Mouse (Mus musculus) E14TG2a.4 (cell line): ENCODE data around the gene Rps25.
"Not testable (repeated sequence)": the region's sequence is repeated elsewhere in the genome, so short reads cannot be mapped to it uniquely, and the experiment has no call there.

ENCODE experiments used
- H3K27me3 ChIP-seq: 2 replicates; pipeline ENCODE4 v1.6.1; 2014; ENCODE audit warnings: low read length, control low read depth; ENCODE audit not compliant: insufficient read depth
- H3K36me3 ChIP-seq: 2 replicates; pipeline ENCODE4 v1.6.1; 2014; ENCODE audit warnings: low read length, control low read depth; ENCODE audit not compliant: insufficient read depth
- H3K4me1 ChIP-seq: replicated peaks from 2 replicates; pipeline ENCODE4 v1.6.1; 2014; ENCODE audit warnings: low read depth, low read length, control low read depth
- H3K4me3 ChIP-seq: replicated peaks from 2 replicates; pipeline ENCODE4 v1.5.1; 2014; ENCODE audit warnings: mild to moderate bottlenecking, low read length
- H3K9me3 ChIP-seq: 2 replicates; pipeline ENCODE4 v1.6.1; 2014; ENCODE audit warnings: low read length, control low read depth
- CTCF ChIP-seq: conservative IDR thresholded peaks from 2 replicates; pipeline ENCODE4 v1.5.1; 2014; ENCODE audit warnings: low read length
- NANOG ChIP-seq: IDR thresholded peaks from 2 replicates; pipeline ENCODE4 v1.6.1; 2014; ENCODE audit warnings: borderline replicate concordance, low read length, mixed read lengths
- POU5F1 ChIP-seq: IDR thresholded peaks from 2 replicates; pipeline ENCODE4 v1.6.1; 2014; ENCODE audit warnings: low read length, borderline replicate concordance

Gene Rps25

DNA sequence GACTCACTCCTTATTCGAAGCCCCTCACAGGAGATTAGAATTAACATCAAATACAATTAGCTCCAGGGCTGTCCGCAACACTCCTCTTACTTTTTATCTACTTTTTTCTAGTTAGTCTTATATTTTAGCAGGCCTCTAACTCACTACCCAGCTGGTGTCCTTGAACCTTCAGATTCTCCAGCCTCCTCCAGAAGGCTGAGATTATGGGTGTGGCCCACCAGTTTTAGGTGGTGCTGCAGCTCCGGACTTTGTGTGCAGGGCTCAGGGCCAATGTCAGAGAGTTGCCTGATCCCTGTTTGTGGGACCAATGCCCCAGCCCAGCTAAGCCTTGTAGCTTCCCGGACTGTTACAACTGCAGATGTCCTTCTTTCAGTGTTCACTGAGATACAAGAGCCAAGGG, 16.6 kb downstream of the Rps25 start:
- peaks cover 12% of the 10 kb centered on the region for H3K36me3 ChIP-seq
- H3K9me3 ChIP-seq = no peaks in the 10 kb centered on the region
- TF ChIP-seq NANOG (no peak), POU5F1 (no peak), CTCF (no peak)
- peak overlapping the region; percentile 55 for H3K4me3 ChIP-seq
- peaks cover 58% of the 10 kb centered on the region for H3K4me1 ChIP-seq
- no peaks in the 10 kb centered on the region for H3K27me3 ChIP-seq

DNA sequence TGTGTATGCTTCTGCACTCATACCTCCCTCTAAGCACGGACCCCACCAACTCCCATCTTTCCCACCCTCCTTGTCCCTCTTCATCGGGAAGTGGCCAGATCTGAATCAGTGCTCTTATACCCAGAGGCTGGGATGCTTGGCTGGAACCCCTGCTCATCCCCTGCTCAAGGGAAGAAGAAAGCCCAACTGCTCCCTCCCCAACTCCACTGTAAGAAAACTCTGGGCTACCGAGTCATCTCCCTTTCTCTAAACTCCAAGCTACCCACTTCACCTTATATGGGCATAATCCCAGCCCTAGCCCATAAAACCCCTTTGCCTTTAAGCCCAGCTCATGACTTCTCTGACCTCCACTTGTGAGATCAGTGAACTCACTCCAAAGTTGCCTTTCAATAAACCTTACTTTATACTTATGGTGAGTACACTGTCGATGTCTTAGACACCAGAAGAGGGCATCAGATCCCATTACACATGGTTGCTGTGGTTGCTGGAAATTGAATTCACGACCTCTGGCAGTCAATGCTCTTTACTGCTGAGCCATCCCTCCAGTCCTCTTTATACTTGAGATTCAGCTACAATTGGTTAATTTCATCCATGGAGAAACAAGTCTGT, 25.7 kb downstream of the Rps25 start:
- TF ChIP-seq NANOG (no peak), CTCF (no peak), POU5F1 (no peak)
- Histone ChIP-seq H3K36me3 (peaks cover 6% of the 10 kb centered on the region), H3K4me1 (peaks cover 28% of the 10 kb centered on the region), H3K9me3 (no peaks in the 10 kb centered on the region), H3K4me3 (no peak overlapping the region), H3K27me3 (peaks cover 16% of the 10 kb centered on the region)

DNA sequence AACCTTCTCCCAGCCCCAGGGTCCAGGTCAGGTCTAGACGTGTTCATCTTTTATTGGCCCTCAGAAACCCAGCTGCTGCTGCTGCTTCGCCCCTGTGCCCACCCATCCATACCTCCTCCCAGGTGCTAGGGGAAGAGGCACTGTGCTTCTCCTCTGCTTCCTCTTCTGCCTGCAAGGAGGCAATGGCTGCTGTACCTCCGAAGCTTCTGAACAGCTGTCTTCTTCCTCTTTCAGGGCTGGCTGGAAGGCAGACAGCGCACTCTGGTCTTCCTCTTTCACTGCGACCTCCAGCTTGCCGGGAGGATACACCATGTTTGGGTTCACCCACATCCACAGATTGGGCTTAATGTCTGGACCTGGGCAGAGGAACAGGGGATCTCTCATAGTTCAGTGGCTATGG, 28.8 kb downstream of the Rps25 start:
- no peaks in the 10 kb centered on the region for H3K9me3 ChIP-seq
- peaks cover 31% of the 10 kb centered on the region for H3K27me3 ChIP-seq
- peak overlapping the region; percentile 32; the same call in 1 of the 2 replicates for H3K4me3 ChIP-seq
- no peak for TF ChIP-seq CTCF
- H3K36me3 ChIP-seq = peaks cover 2% of the 10 kb centered on the region; the same call in 1 of the 2 replicates
- H3K4me1 ChIP-seq = peaks cover 33% of the 10 kb centered on the region

DNA sequence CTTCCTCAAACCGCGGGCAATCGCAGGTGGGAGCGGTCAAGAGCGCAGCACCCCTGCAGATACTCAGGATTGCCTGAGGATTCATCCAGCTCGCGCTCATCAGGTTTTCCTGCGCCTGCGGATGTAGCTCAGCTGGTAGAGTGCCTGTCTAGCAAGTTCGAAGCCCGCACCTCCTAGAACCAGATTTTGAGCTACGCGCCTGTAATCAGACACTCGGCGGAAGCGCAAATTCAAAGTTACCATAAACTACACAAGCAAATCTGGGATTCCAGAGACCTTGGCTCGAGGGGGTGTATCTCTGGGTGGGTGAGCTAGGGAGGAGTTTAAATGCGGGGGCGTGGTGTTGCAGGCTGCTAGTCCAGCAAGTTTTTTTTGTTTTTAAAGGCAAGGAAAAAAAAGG, 34.0 kb downstream of the Rps25 start, which contains the start of gene Foxr1:
TSS of gene Foxr1 (minus strand) at position 176 of the 400 bp plus-strand sequence.
- peaks cover 18% of the 10 kb centered on the region for H3K27me3 ChIP-seq
- TF ChIP-seq CTCF (no peak), NANOG (no peak), POU5F1 (no peak)
- H3K4me1 ChIP-seq = peaks cover 28% of the 10 kb centered on the region
- no peaks in the 10 kb centered on the region for H3K36me3 ChIP-seq
- peak within 1 kb of the TSS; percentile 68 for H3K4me3 ChIP-seq
- H3K9me3 ChIP-seq = no peaks in the 10 kb centered on the region

DNA sequence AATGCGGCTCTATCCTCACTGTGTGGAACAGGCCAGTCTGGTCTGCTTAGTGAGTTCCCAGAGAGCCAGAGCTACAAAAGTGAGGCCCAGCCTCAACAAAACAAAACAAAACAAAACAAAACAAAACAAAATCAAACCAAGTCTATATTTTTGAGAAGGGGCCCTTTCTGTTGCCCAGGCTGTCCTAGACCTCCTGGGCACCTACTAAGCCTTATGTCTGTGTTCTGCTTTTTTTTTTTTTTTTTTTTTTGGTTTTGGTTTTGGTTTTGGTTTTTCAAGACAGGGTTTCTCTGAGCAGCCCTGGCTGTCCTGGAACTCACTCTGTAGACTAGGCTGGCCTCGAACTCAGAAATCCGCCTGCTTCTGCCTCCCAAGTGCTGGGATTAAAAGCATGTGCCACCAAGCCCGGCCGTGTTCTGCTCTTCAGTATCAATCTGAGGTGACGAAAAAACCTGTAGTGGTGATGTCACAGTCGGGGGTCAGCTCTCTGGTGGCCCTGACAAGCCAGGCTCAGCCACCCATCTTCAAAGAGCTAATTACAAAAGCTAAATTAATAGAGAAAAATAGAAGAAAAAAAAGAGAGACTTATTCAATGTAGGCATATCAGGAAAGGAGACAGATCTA, 37.6 kb downstream of the Rps25 start:
- H3K9me3 ChIP-seq, H3K36me3 ChIP-seq, H3K4me3 ChIP-seq: not testable (repeated sequence)
- H3K4me1 ChIP-seq = peaks cover 35% of the 10 kb centered on the region
- H3K27me3 ChIP-seq = peaks cover 13% of the 10 kb centered on the region

DNA sequence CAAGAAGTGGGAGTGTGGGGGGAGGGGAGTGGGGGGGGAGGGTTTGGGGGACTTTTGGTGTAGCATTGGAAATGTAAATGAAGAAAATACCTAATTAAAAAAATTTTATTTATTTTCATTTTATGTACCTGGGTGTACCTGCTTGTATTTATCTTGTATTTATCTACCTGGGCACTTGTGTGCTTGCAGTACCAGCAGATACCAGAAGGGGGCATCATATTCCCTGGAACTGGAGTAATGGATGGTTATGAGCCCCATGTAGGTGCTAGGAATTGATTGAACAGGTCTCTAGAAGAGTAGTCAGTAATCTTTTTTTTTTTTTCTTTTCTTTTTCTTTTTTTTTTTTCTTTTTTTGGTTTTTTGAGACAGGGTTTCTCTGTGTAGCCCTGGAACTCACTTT, 43.4 kb downstream of the Rps25 start:
- H3K4me1 ChIP-seq = peaks cover 23% of the 10 kb centered on the region
- TF ChIP-seq CTCF (peak; percentile 87), POU5F1 (no peak)
- H3K36me3 ChIP-seq = no peaks in the 10 kb centered on the region
- H3K9me3 ChIP-seq = no peaks in the 10 kb centered on the region
- H3K4me3 ChIP-seq = no peak overlapping the region
- peaks cover 8% of the 10 kb centered on the region for H3K27me3 ChIP-seq

DNA sequence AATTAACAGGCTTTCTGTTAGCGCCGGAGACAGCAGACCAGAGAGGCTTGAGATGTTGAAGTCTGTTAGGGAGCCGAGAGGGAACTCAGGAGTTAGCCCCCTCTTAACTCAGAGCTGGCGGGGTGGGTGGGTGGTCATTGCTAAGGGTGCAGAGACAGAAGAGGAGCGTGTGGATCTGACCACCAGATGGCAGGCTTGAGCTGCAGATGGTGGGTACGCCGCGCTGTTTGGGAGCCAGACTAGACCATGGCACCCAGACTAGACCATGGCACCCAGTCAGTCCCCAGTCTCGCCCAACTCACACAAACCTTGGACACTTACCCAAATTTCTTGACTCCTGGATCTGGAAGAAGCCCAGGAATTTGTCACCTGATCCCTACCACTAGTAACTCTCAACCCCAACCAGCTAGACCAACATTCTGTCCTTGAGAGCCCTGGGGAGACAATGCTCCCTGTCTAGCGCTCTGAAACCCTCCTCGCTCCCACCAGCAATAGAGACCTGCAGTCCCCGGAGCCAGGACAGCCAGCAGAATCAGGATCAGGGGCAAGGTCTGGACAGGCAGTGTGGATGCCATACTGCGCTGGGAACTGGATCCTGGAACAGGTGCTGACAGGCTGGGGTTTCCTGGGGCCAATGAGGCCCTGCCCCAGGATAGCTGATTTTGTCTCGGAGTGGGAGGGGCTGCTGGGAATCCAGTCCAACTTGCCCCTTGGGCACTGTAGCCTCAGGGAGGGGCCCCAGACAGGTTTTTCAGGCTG, 47.4 kb downstream of the Rps25 start:
- peaks cover 19% of the 10 kb centered on the region for H3K27me3 ChIP-seq
- H3K9me3 ChIP-seq = no peaks in the 10 kb centered on the region
- H3K4me1 ChIP-seq = peaks cover 16% of the 10 kb centered on the region
- no peaks in the 10 kb centered on the region for H3K36me3 ChIP-seq
- H3K4me3 ChIP-seq = peak overlapping the region; percentile 75
- TF ChIP-seq NANOG = no peak
- TF ChIP-seq CTCF = peak; percentile 64
- TF ChIP-seq POU5F1 = no peak

DNA sequence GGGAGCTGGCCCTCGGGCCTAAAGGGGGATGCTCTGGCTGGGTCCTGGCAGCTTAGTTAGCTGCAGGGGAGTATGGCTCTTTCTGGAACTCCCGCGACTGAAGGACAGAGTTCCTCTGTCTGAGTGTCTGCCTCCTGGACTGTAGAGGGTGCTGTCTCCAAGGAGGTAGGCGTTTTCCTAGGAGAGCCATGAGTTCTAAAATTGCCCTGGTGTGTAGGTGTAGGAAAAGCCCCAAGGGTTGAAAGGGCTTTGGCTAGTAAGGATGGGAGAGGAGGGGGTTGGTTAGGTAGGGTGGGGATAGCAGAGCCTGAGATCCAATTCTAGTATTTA, 47.9 kb downstream of the Rps25 start, which contains the start of gene Upk2:
TSS of gene Upk2 (minus strand) at position 86 of the 330 bp plus-strand sequence.
- Histone ChIP-seq H3K4me3 (peak within 1 kb of the TSS; percentile 75), H3K27me3 (peaks cover 19% of the 10 kb centered on the region), H3K36me3 (no peaks in the 10 kb centered on the region), H3K4me1 (peaks cover 16% of the 10 kb centered on the region), H3K9me3 (no peaks in the 10 kb centered on the region)
- TF ChIP-seq POU5F1 (no peak), CTCF (peak; percentile 38), NANOG (no peak)

DNA sequence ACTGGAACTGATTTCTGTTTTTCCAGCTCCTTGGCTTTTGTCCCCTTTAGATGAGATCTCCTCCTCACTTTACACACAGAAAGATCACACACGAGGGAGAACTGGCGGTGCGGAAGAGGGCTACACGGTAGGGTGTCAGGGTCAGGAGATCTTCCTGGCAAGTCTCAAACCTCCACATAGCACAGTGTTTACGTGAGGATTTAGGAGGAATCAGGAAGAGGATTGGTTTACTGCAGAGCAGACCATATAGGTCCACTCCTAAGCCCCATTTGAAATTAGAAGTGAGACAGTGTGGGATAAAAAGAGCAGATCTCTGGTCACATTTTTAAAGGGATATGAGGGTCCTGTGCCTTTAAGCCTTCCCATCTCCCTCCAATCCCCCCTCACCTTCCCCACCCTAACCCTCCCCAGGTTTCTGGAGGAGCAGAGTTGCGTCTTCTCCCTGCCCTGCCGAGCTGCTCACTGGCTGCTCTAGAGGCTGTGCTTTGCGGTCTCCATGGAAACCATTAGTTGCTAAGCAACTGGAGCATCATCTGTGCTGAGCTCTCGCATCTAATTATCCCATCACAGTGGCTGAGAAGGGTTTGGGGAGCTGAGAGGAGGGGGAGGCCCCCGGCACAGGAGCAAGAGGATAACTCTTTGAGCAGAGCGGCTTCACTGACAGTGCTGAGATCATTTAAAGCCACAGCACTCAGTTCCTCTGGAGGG, 50.2 kb downstream of the Rps25 start:
- no peak overlapping the region for H3K4me3 ChIP-seq

More for the DNA sequence above, 50.2 kb downstream of the Rps25 start:
- TF ChIP-seq NANOG (no peak), CTCF (no peak), POU5F1 (no peak)
- H3K4me1 ChIP-seq = peaks cover 16% of the 10 kb centered on the region
- no peaks in the 10 kb centered on the region for H3K9me3 ChIP-seq
- H3K27me3 ChIP-seq = peaks cover 31% of the 10 kb centered on the region
- H3K36me3 ChIP-seq = no peaks in the 10 kb centered on the region
